Mouse (Mus musculus): ENCODE measurements around the gene C130050O18Rik. TPM values are rescaled to one million over a fixed set of nuclear protein-coding genes. Genes with fewer than 3 reads are reported as not detected.

C130050O18Rik gene
- polyA plus RNA-seq, 1 experiment = 8.1 TPM

DNA sequence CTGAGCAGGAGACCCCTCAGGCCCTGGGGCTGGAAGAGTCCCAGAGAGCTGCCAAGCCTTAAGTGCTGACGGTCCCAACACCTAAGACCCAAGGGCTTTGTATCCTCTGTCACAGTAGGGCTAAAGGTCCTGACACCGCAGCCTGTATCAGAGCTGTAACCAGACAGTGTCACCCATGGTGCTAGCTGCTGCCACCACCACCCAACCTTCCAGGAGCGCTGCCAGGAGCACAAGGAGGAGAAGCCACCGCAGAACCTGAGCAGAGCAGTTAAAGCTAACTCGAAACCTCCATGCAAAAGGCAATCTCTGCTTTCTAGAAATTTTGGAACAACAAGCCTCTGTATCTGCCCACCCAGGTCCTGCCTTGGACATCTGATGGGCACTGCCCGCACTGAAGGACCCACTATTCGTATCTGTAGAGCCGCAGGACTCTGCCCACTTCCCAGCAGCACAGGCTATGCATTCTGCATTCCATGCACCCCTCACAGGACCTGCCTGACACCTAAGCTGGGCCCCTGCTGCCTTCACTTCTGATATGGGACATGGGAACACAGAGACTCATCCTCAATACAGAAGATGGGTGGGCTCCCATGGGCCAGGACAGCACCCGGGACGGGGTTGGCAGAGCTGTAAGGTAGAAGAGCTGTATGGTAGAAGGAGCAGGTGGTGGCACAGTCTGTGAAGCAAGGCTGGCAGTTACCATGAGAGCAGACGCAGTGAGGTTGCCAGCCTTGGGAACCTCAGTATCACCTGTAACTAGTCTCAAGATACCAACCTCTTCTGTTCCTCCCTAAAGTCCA lies 36.0 kb downstream of the C130050O18Rik start:
- Histone ChIP-seq H3K4me1 (ENCODE audit: control insufficient read depth, insufficient read depth, insufficient read length) (no peaks in the 10 kb centered on the region), H3K36me3 (ENCODE audit: control insufficient read depth, insufficient read depth, low read length) (no peaks in the 10 kb centered on the region), H3K27me3 (ENCODE audit: control insufficient read depth, insufficient read depth, low read length) (no peaks in the 10 kb centered on the region), H3K4me3 (ENCODE audit: extremely low read depth, insufficient read depth, insufficient read length) (no peak overlapping the region), H3K27ac (ENCODE audit: insufficient read depth, low read length) (no peak overlapping the region)
- no peak for DNase-seq (ENCODE audit: low read depth in 1 of 2, low spot score in 2 of 2)
- 95% methylated on average over 11 of the region's 11 CpGs for WGBS
- TF ChIP-seq POLR2A (IDR thresholded peaks at IDR 0.05; ENCODE audit: low read depth, low read length) = no peak

DNA sequence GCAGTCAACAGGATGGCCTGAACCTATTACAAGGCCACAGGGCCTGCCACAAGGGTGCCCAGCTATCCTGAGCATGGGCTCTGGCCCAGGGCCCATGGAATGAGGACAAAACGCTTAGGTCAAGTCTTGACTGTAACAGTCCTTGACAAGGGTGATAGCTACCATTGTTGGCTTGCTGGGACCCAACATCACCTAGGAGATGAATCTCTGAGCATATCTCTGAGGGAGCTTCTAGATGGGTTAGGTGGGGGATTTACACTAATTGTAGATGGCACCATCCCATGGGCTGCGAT lies 36.6 kb downstream of the C130050O18Rik start:
- TF ChIP-seq CTCF (IDR thresholded peaks at IDR 0.05; ENCODE audit: extremely low read depth, insufficient read depth, insufficient read length, insufficient replicate concordance) (no peak), POLR2A (IDR thresholded peaks at IDR 0.05; ENCODE audit: low read depth, low read length) (no peak)
- H3K27me3 ChIP-seq (ENCODE audit: control insufficient read depth, insufficient read depth, low read length) = no peaks in the 10 kb centered on the region
- no peaks in the 10 kb centered on the region for H3K36me3 ChIP-seq (ENCODE audit: control insufficient read depth, insufficient read depth, low read length)
- DNase-seq (ENCODE audit: low read depth in 1 of 2, low spot score in 2 of 2) = no peak
- H3K27ac ChIP-seq (ENCODE audit: insufficient read depth, low read length) = no peak overlapping the region
- no peak overlapping the region for H3K4me3 ChIP-seq (ENCODE audit: extremely low read depth, insufficient read depth, insufficient read length)
- H3K4me1 ChIP-seq (ENCODE audit: control insufficient read depth, insufficient read depth, insufficient read length) = no peaks in the 10 kb centered on the region
- 90% methylated on average over 2 of the region's 2 CpGs for WGBS

DNA sequence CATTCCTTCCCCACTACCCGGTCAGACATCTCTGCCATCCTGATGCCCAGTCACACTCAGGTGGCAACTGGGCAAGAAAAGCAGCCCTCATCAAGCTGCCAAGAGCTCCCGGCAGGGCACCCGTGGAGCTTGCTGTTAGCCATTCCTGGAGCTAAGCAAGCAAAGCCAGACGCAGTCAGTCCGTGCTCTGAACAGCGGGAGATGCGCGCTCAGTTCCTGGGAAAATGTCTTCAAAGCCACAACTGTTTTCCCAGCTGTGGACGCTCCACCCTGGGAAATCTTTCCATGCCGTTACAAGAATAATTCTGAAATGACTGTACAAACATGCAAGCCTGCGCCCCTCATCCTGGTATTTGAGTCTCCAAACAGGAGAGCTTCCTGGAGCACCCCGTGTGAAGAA lies 37.3 kb downstream of the C130050O18Rik start:
- Histone ChIP-seq H3K4me1 (ENCODE audit: control insufficient read depth, insufficient read depth, insufficient read length) (no peaks in the 10 kb centered on the region), H3K4me3 (ENCODE audit: extremely low read depth, insufficient read depth, insufficient read length) (no peak overlapping the region), H3K36me3 (ENCODE audit: control insufficient read depth, insufficient read depth, low read length) (no peaks in the 10 kb centered on the region), H3K27me3 (ENCODE audit: control insufficient read depth, insufficient read depth, low read length) (no peaks in the 10 kb centered on the region), H3K27ac (ENCODE audit: insufficient read depth, low read length) (no peak overlapping the region)
- DNase-seq (ENCODE audit: low read depth in 1 of 2, low spot score in 2 of 2) = no peak
- TF ChIP-seq POLR2A (IDR thresholded peaks at IDR 0.05; ENCODE audit: low read depth, low read length) (no peak), CTCF (IDR thresholded peaks at IDR 0.05; ENCODE audit: extremely low read depth, insufficient read depth, insufficient read length, insufficient replicate concordance) (no peak)
- WGBS = 96% methylated on average over 12 of the region's 12 CpGs

DNA sequence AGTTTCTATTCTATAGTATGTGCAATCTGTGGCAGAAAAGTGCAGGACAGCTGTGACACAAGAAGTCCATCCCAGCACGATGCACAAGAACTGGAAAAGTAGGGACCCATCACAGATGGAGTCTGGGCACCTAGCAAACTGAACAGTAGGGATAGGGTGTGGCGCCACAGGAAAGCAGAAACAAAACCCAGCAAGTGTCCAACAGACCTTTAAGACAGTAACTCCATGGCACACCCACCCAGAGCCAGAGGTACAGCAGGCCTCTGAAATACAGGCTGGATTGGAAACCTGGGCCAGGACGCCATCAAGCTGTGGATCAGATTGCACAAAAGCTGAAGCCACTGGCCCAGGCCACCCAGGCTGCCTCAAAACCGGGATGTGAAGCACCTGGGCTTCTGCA lies 37.9 kb downstream of the C130050O18Rik start:
- WGBS = 85% methylated on average over 4 of the region's 4 CpGs
- no peaks in the 10 kb centered on the region for H3K4me1 ChIP-seq (ENCODE audit: control insufficient read depth, insufficient read depth, insufficient read length)
- no peaks in the 10 kb centered on the region for H3K27me3 ChIP-seq (ENCODE audit: control insufficient read depth, insufficient read depth, low read length)
- no peak for TF ChIP-seq POLR2A (IDR thresholded peaks at IDR 0.05; ENCODE audit: low read depth, low read length)
- TF ChIP-seq CTCF (IDR thresholded peaks at IDR 0.05; ENCODE audit: extremely low read depth, insufficient read depth, insufficient read length, insufficient replicate concordance) = no peak
- H3K27ac ChIP-seq (ENCODE audit: insufficient read depth, low read length) = no peak overlapping the region
- H3K36me3 ChIP-seq (ENCODE audit: control insufficient read depth, insufficient read depth, low read length) = no peaks in the 10 kb centered on the region
- no peak overlapping the region for H3K4me3 ChIP-seq (ENCODE audit: extremely low read depth, insufficient read depth, insufficient read length)
- no peak for DNase-seq (ENCODE audit: low read depth in 1 of 2, low spot score in 2 of 2)

DNA sequence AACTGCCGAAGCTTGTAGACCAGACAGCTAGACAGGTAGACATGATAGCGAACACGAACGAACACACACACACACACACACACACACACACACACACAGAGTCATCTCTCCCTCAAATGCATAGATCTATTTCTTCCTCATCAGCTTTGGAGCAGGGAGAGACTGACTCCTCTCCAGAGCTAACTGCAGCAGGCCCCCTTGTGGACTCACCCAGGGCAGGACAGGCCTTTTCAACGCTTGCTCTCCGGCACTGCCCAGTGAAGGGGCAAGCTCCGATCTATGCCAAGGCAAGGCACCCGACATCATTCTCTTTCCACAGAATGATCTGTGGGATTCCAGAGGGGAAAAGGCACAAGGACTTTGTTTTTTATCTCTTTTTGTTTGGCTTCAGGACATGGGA lies 40.2 kb downstream of the C130050O18Rik start:
- Histone ChIP-seq H3K4me3 (ENCODE audit: extremely low read depth, insufficient read depth, insufficient read length) (no peak overlapping the region), H3K27ac (ENCODE audit: insufficient read depth, low read length) (no peak overlapping the region), H3K36me3 (ENCODE audit: control insufficient read depth, insufficient read depth, low read length) (no peaks in the 10 kb centered on the region), H3K27me3 (ENCODE audit: control insufficient read depth, insufficient read depth, low read length) (no peaks in the 10 kb centered on the region), H3K4me1 (ENCODE audit: control insufficient read depth, insufficient read depth, insufficient read length) (peaks cover 12% of the 10 kb centered on the region; the same call in 1 of the 2 replicates)
- 90% methylated on average over 8 of the region's 8 CpGs for WGBS
- TF ChIP-seq POLR2A (IDR thresholded peaks at IDR 0.05; ENCODE audit: low read depth, low read length) (no peak), CTCF (IDR thresholded peaks at IDR 0.05; ENCODE audit: extremely low read depth, insufficient read depth, insufficient read length, insufficient replicate concordance) (no peak)
- DNase-seq (ENCODE audit: low read depth in 1 of 2, low spot score in 2 of 2) = no peak

DNA sequence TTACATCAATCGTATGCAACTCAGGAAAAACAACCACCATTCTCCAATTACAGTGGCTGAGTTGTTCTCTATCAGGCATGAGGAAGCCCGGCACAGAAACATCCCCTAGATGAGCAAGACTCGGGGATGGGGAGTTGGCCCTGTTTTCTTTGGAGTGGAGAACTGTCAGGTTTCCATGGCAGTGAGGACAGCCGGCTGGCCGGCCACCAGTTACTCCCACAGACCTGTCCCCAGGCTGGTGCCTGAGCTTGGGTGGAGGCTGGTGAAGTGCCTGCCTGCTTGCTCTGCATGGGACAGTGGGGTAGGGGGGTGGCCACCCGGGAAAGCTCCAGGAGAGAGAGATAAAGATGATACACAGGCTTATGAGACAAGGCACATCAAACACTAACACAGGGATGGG lies 42.9 kb downstream of the C130050O18Rik start:
- H3K36me3 ChIP-seq (ENCODE audit: control insufficient read depth, insufficient read depth, low read length) = no peaks in the 10 kb centered on the region
- H3K27me3 ChIP-seq (ENCODE audit: control insufficient read depth, insufficient read depth, low read length) = no peaks in the 10 kb centered on the region
- H3K4me1 ChIP-seq (ENCODE audit: control insufficient read depth, insufficient read depth, insufficient read length) = peaks cover 12% of the 10 kb centered on the region; the same call in 1 of the 2 replicates
- H3K27ac ChIP-seq (ENCODE audit: insufficient read depth, low read length) = no peak overlapping the region
- TF ChIP-seq CTCF (IDR thresholded peaks at IDR 0.05; ENCODE audit: extremely low read depth, insufficient read depth, insufficient read length, insufficient replicate concordance) (no peak), POLR2A (IDR thresholded peaks at IDR 0.05; ENCODE audit: low read depth, low read length) (no peak)
- 77% methylated on average over 6 of the region's 6 CpGs for WGBS
- no peak for DNase-seq (ENCODE audit: low read depth in 1 of 2, low spot score in 2 of 2)
- no peak overlapping the region for H3K4me3 ChIP-seq (ENCODE audit: extremely low read depth, insufficient read depth, insufficient read length)

DNA sequence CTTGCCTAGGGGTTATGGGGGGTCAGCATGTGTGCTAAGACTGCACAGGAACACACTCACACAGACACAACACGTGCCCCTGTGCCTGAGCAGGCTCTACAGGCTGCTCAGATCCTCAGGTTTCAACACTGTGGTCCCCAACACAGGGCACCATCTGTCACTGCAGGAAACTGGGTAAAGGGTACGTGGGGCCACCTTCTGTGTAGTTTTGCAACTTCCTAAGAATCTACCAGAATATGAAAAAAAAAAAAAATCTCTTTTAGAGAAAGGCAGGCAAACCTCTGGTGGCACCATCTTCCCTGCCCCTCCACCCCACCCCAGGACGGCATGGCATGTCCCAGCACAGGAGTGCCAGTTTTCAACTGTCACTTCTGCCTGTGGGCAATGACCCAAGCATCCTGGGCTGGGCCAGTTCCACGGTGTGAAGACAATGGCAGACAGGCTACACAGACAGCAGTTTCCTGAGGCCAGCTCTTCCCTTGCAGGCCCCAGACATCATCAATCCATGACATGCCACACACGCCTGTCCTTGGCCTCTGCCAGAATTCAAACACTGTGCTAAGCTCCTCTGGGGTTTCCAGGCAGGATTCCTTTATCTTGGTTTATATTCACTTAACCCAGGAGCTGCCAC lies 44.2 kb downstream of the C130050O18Rik start:
- TF ChIP-seq POLR2A (IDR thresholded peaks at IDR 0.05; ENCODE audit: low read depth, low read length) = no peak
- TF ChIP-seq CTCF (IDR thresholded peaks at IDR 0.05; ENCODE audit: extremely low read depth, insufficient read depth, insufficient read length, insufficient replicate concordance) = no peak
- Histone ChIP-seq H3K4me1 (ENCODE audit: control insufficient read depth, insufficient read depth, insufficient read length) (peaks cover 12% of the 10 kb centered on the region; the same call in 1 of the 2 replicates), H3K36me3 (ENCODE audit: control insufficient read depth, insufficient read depth, low read length) (no peaks in the 10 kb centered on the region), H3K4me3 (ENCODE audit: extremely low read depth, insufficient read depth, insufficient read length) (no peak overlapping the region), H3K27ac (ENCODE audit: insufficient read depth, low read length) (peak overlapping the region; percentile 64), H3K27me3 (ENCODE audit: control insufficient read depth, insufficient read depth, low read length) (no peaks in the 10 kb centered on the region)
- WGBS = 13% methylated on average over 5 of the region's 5 CpGs
- peak in 1 of 2 experiments; percentile 44 for DNase-seq (ENCODE audit: low read depth in 1 of 2, low spot score in 2 of 2)
